Mouse (Mus musculus): Measurements from ENCODE around the gene Actl6a. TPM values are rescaled to one million over a fixed set of nuclear protein-coding genes. Genes with fewer than 3 reads are reported as not detected.

Actl6a gene
- polyA plus RNA-seq, 1 experiment, result 18.9 TPM

- WGBS, result 46% methylated on average over 7 of the region's 7 CpGs
- no peak overlapping the region for H3K4me3 ChIP-seq (replicated peaks; ENCODE audit: extremely low read depth, low read depth, low read length)
- no peaks in the 10 kb centered on the region for H3K4me1 ChIP-seq (ENCODE audit: control insufficient read depth, insufficient read depth, low read length)
- no peak for DNase-seq
- TF ChIP-seq POLR2A (IDR thresholded peaks at IDR 0.05; ENCODE audit: borderline replicate concordance, extremely low read depth, low read depth, low read length) (no peak), CTCF (IDR thresholded peaks at IDR 0.05; ENCODE audit: insufficient read depth, low read length) (no peak)
Observed at GRCm38 (mm10) chr3:32763902-32764301, 57.8 kb downstream of the Actl6a start.

GRCm38 (mm10) chr3:32770781-32771180, 64.7 kb downstream of the Actl6a start:
- Histone ChIP-seq H3K4me1 (ENCODE audit: control insufficient read depth, insufficient read depth, low read length) (no peaks in the 10 kb centered on the region), H3K4me3 (replicated peaks; ENCODE audit: extremely low read depth, low read depth, low read length) (no peak overlapping the region)
- DNase-seq, result no peak
- 62% methylated on average over 2 of the region's 2 CpGs for WGBS
- TF ChIP-seq CTCF (IDR thresholded peaks at IDR 0.05; ENCODE audit: insufficient read depth, low read length) (no peak), POLR2A (IDR thresholded peaks at IDR 0.05; ENCODE audit: borderline replicate concordance, extremely low read depth, low read depth, low read length) (no peak)

Other genes starting within 250 kb of the Actl6a start
- 0.08 TPM in 1 of 2 replicates, not detected in the other for gene Kcnmb3, start 214.1 kb upstream of the Actl6a start, polyA plus RNA-seq (2012; rRNA removed)
- gene Zfp639, start 196.0 kb upstream of the Actl6a start, polyA plus RNA-seq (2012; rRNA removed), result 21.6 and 33.8 TPM in 2 replicates
- 8.0 and 12.4 TPM in 2 replicates for gene Mfn1, start 176.8 kb upstream of the Actl6a start, polyA plus RNA-seq (2012; rRNA removed)
- gene Gnb4, start 89.7 kb upstream of the Actl6a start, polyA plus RNA-seq (2012; rRNA removed), result 34.9 and 52.8 TPM in 2 replicates
- gene Ndufb5, start 30.7 kb downstream of the Actl6a start, polyA plus RNA-seq (2012; rRNA removed), result 103 and 111 TPM in 2 replicates
- gene Mrpl47, start 31.3 kb downstream of the Actl6a start, polyA plus RNA-seq (2012; rRNA removed), result 1.2 and 2.0 TPM in 2 replicates
- 3.3 and 5.5 TPM in 2 replicates for gene Usp13, start 111.2 kb downstream of the Actl6a start, polyA plus RNA-seq (2012; rRNA removed)